Mouse (Mus musculus) liver, embryonic 15.5 days (tissue): ENCODE measurements around the gene Gm29776. TPM values are rescaled to one million over a fixed set of nuclear protein-coding genes. Genes with fewer than 3 reads are reported as not detected.

Experiments
- ATAC-seq: fragments of 200-750 bp; cut with Nextera tagmentation; 2 replicates; pipeline ENCODE4 v1.8.0; 2017; ENCODE audit warnings: moderate number of reproducible peaks, mild to moderate bottlenecking, moderate library complexity; ENCODE audit not compliant: insufficient read depth
- H3K27ac ChIP-seq: fragments of 300-500 bp; sonication (generic); replicated peaks from 2 replicates; pipeline ENCODE4 v1.5.1; 2015; ENCODE audit warnings: mild to moderate bottlenecking, inconsistent platforms
- H3K27me3 ChIP-seq: fragments of 300-500 bp; sonication (generic); 2 replicates; pipeline ENCODE4 v1.6.1; 2015; ENCODE audit warnings: mild to moderate bottlenecking, inconsistent platforms
- H3K36me3 ChIP-seq: fragments of 300-500 bp; sonication (generic); replicated peaks from 2 replicates; pipeline ENCODE4 v1.6.1; 2015; ENCODE audit warnings: moderate library complexity, mild to moderate bottlenecking, inconsistent platforms
- H3K4me1 ChIP-seq: fragments of 300-500 bp; sonication (generic); replicated peaks from 2 replicates; pipeline ENCODE4 v1.6.1; 2015; ENCODE audit warnings: inconsistent platforms
- H3K4me2 ChIP-seq: fragments of 300-500 bp; sonication (generic); 2 replicates; pipeline ENCODE4 v1.6.1; 2015; ENCODE audit warnings: moderate library complexity, mild to moderate bottlenecking, inconsistent platforms
- H3K4me3 ChIP-seq: fragments of 300-500 bp; sonication (generic); replicated peaks from 2 replicates; pipeline ENCODE4 v1.5.1; 2015; ENCODE audit warnings: mild to moderate bottlenecking, inconsistent platforms
- H3K9ac ChIP-seq: fragments of 300-500 bp; sonication (generic); 2 replicates; pipeline ENCODE4 v1.6.1; 2015; ENCODE audit warnings: moderate library complexity, mild to moderate bottlenecking, inconsistent platforms
- H3K9me3 ChIP-seq: fragments of 300-500 bp; sonication (generic); replicated peaks from 2 replicates; pipeline ENCODE4 v1.6.1; 2016; ENCODE audit warnings: inconsistent platforms
- WGBS: fragments of 180-500 bp; shearing (Covaris S2); methylation state at CpG from one replicate; pipeline ENCODE4 v1.1.7; 2015; ENCODE audit warnings: mixed read lengths; ENCODE audit not compliant: insufficient replicate concordance; 5-methylcytosine and 5-hydroxymethylcytosine counted together
- polyA plus RNA-seq: library from polyadenylated mRNA; unstranded; fragments of >200 nt; fragmentation: Nextera tagmentation; extraction: Ambion mirVana; gene quantifications from 2 replicates; pipeline ENCODE4 v1.2.1, GENCODE M21; 2015

Gene Gm29776
- polyA plus RNA-seq, 1 experiment from 2014 or later: 0.05 TPM

DNA sequence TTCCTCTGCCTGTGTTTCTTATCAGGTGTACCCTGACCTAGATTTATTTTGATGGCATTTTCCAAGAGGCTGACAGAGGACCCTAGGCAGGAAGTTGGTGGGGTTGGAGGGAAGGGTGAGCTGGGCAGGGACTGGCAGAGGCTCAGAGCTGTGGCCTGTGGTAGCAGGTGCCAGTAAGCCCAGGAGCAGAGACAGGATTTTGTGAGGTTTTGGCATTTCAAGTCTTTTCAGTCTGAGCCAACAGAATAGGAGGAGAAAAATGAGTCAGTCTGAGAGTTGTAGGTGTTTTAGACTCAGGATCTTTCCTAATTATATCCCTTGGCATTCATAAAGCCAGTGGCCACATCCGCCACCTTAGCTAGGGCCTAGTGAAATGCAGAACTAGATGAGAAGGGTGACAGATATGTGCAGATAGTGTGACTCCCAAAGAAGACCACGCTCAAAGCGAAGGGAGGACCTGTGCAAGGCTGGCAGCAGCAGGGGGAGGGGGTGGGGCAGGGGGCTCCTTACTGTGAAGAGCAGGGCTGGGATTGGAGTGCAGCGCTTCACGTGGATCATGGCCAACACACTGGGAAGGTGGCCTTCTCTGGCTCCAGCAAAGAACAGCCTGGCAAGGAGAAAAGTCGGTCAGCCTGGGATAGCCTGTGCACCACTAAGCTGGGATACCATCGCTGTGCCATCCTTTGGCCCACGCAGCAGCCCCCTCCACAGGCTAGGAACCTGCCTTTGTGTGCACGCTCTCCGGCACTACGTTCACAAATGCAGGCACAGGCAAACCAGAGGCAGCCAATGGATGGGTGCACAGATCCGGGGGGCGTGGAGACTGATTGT, 30.4 kb upstream of the Gm29776 start:
- H3K27ac ChIP-seq: no peak overlapping the region

DNA sequence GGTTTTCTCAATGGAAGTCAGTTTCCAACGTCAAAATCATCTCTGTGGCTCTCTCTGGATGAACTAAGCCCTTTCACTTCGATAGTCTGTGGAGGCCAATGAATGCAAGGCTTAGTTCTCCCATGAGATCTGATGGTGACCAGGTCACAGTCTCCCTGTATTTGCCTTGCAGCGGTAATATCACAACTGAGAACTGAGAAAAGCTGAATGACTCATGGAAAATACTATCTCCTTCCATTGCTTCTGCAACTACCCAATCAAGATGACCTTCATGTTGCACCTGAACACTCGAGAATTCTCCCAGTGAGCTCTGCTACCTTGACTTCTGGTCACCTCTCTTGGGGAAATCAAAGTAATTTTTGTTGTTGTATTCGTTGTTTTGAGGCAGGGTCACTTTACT, 28.9 kb upstream of the Gm29776 start:
- ATAC-seq: no peak
- H3K4me1 ChIP-seq: no peaks in the 10 kb centered on the region
- 60% methylated on average over 5 of the region's 5 CpGs for WGBS
- no peak overlapping the region for H3K4me3 ChIP-seq
- no peak overlapping the region for H3K27ac ChIP-seq
- H3K36me3 ChIP-seq: no peaks in the 10 kb centered on the region
- H3K9ac ChIP-seq: no peak overlapping the region
- no peak overlapping the region for H3K4me2 ChIP-seq
- H3K27me3 ChIP-seq: no peaks in the 10 kb centered on the region
- H3K9me3 ChIP-seq: no peaks in the 10 kb centered on the region

More for the DNA sequence above, 30.4 kb upstream of the Gm29776 start:
- Histone ChIP-seq H3K9ac (no peak overlapping the region), H3K27me3 (no peaks in the 10 kb centered on the region), H3K4me3 (no peak overlapping the region), H3K9me3 (no peaks in the 10 kb centered on the region), H3K4me1 (no peaks in the 10 kb centered on the region), H3K36me3 (no peaks in the 10 kb centered on the region), H3K4me2 (no peak overlapping the region)
- 62% methylated on average over 13 of the region's 13 CpGs for WGBS
- ATAC-seq: no peak

DNA sequence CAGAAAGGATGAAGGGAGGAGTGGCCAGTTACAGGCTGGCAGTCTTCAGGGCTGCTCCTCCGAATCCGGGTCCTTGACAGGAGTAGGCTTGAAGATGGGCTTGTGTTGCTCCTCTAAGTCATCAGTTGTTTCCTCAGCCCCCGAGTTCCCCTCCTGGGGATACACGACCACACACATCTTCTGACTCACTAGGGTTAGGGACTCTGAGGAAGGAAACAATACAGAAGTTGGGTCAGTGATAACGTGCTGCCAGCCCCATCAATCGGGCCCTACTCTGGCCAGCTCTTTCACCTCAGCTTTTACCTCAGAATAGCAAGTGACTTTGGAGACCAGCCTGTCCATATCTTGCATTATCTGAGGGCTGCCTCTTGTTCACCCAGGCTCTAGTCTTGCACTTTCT, 25.4 kb upstream of the Gm29776 start:
- Histone ChIP-seq H3K27me3 (no peaks in the 10 kb centered on the region), H3K36me3 (no peaks in the 10 kb centered on the region), H3K4me1 (no peaks in the 10 kb centered on the region), H3K27ac (no peak overlapping the region), H3K9me3 (no peaks in the 10 kb centered on the region), H3K4me3 (no peak overlapping the region), H3K4me2 (no peak overlapping the region), H3K9ac (no peak overlapping the region)
- ATAC-seq: no peak
- 19% methylated on average over 6 of the region's 6 CpGs for WGBS

DNA sequence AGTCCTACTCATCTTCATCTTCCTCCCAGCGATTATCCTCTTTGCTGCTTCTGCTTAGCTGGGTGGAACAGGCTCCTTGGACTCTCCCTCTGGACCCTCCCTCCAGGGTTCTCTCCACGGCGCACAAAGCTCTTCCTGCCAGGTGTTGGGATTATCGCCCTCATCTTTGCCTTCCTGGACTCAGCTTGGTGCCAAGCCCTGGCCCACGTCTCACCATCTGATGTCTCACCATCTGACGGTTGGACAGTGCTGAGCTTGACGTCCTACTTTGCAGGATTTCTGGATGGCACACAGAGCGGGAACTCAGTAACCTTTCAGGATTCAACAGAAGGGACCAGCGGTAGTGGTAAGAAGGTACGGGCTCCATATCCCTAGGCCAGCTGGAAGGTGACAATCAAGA, 23.1 kb upstream of the Gm29776 start:
- Histone ChIP-seq H3K9me3 (no peaks in the 10 kb centered on the region), H3K27ac (no peak overlapping the region), H3K4me2 (no peak overlapping the region), H3K27me3 (no peaks in the 10 kb centered on the region), H3K4me1 (no peaks in the 10 kb centered on the region), H3K9ac (no peak overlapping the region), H3K36me3 (no peaks in the 10 kb centered on the region), H3K4me3 (no peak overlapping the region)
- 64% methylated on average over 10 of the region's 10 CpGs for WGBS
- ATAC-seq: no peak

DNA sequence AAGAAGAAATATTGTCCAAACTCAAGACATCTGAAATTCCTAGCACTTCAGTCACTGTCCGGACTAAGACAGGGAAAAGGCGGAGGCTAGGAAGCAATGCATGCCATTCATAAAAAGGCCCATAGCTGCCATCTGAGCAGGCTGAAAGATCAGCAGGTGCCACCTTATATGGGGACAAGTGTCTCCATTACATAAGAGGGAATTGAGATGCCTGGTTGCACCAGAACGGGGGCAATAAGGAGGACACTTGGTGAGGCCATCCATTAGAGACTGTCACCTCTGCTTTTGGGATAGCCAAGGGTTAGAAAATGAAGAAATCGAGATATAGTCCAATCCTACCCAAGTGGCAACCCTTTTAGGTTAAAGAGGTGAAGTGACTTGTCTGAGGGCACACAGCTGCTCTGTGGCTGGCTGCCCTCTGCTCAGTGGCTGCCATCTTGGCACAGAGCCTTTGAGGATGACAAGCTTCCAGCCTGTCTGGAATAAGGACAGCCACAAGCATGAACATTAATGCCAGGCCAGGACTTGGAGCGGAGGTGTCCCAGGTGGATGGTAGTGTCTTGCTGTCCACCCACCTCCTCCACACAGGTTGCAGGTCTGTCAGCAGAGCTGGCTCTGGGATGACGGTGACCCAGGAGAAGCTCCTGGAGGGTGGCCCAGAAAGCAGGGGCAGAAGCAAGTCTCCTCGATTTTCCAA, 22.2 kb upstream of the Gm29776 start:
- Histone ChIP-seq H3K27ac (no peak overlapping the region), H3K4me1 (no peaks in the 10 kb centered on the region), H3K4me3 (no peak overlapping the region), H3K36me3 (no peaks in the 10 kb centered on the region), H3K9me3 (no peaks in the 10 kb centered on the region), H3K4me2 (no peak overlapping the region), H3K9ac (no peak overlapping the region), H3K27me3 (no peaks in the 10 kb centered on the region)
- WGBS: 66% methylated on average over 7 of the region's 7 CpGs
- ATAC-seq: no peak

DNA sequence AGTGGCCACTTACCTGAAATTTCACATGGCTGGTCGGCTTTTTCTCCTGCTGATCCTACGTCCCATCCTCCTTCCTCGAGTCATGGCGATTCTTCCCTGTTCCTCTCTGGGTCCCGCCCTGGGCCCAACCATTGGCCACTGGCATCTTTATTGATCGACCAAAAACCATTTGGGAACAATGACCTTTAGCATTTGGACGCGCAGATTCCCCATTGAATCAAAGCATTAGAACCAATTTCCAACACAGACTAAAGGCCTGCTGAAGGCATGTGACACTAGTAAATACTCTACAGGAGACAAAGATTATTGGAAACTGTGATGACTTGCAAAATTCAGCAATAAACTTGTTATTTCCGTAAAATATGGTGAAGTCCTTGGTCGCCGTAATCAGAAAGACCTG, 21.4 kb upstream of the Gm29776 start:
- H3K9ac ChIP-seq: no peak overlapping the region
- no peaks in the 10 kb centered on the region for H3K9me3 ChIP-seq
- ATAC-seq: no peak
- H3K27ac ChIP-seq: no peak overlapping the region
- no peaks in the 10 kb centered on the region for H3K36me3 ChIP-seq
- H3K4me1 ChIP-seq: peaks cover 1% of the 10 kb centered on the region; the same call in 1 of the 2 replicates
- 0 out of 2 replicates have a peak, but pooled peaks cover 5% of the 10 kb centered on the region for H3K27me3 ChIP-seq
- 69% methylated on average over 11 of the region's 11 CpGs for WGBS
- no peak overlapping the region for H3K4me2 ChIP-seq
- H3K4me3 ChIP-seq: no peak overlapping the region

DNA sequence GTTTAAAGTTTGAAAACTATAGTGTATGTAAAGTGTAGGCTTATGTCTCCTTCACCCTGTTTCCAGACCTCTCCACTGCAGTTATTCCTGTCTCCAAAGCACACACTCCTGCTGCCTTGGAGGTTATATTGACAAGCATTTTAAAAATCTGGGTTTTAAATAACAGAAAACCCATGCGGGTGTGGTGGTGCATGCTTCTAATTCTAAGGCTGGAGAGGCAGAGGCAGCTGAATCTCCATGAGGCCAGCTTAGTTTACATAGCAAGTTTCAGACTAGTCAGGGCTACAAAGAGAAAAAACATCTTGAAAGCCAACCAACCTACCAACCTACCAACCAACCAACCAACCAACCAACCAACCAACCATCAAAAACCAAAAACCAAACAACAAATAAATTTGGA, 16.8 kb upstream of the Gm29776 start:
- 62% methylated on average over 1 of the region's 1 CpGs for WGBS

DNA sequence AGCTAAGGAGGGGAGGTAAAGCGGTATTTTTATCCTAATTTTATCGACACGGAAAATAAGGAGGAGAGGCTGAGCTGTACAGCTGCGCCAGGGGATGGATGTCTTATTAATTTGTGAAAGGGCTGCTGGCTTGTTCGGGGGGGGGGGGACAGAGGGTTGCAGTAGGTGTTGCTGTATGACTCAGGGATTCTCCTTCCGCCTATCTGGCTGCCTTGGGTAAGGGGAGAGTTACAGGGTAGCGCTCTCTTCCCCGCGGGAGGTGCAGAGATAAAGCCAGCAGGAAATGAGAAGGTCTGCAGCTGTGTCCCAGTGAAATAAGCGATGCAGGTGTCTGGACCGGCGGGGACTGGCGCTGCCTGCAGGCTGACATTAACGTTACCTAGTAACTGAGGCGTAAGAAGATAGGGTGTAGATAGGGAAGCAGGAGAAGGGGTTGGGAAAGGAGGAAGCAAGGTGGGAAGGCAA, 16.0 kb upstream of the Gm29776 start:
- Histone ChIP-seq H3K27me3 (peaks cover 46% of the 10 kb centered on the region), H3K9me3 (no peaks in the 10 kb centered on the region), H3K27ac (no peak overlapping the region), H3K4me2 (peak overlapping the region; percentile 70), H3K36me3 (no peaks in the 10 kb centered on the region), H3K4me3 (peak overlapping the region; percentile 45), H3K9ac (no peak overlapping the region), H3K4me1 (peaks cover 18% of the 10 kb centered on the region)
- 1% methylated on average over 15 of the region's 15 CpGs for WGBS
- no peak for ATAC-seq

More for the DNA sequence above, 16.8 kb upstream of the Gm29776 start:
- Histone ChIP-seq H3K36me3 (no peaks in the 10 kb centered on the region), H3K27me3 (peaks cover 39% of the 10 kb centered on the region), H3K27ac (no peak overlapping the region), H3K4me1 (peaks cover 18% of the 10 kb centered on the region), H3K4me2 (no peak overlapping the region), H3K9ac (no peak overlapping the region), H3K9me3 (no peaks in the 10 kb centered on the region), H3K4me3 (no peak overlapping the region)
- no peak for ATAC-seq

DNA sequence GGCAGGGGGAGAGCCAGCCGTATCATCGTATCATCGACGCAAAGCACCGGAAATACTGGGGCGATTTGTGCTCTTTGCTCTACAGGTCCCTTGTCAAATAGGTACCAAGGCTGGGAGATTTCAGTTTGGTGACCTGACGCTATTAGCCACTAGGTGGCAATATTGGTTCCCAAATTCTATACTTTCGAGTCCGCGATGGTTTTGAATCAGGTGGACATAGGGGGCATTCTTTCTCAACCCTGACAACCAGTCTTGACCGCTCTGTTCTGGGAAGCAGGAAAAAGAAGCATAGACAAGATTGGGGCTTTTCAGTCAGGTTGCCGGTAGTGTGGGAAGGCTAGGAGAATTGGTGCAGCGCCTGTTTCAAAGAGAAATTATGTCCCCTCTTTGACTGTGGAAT, 15.5 kb upstream of the Gm29776 start:
- Histone ChIP-seq H3K9ac (no peak overlapping the region), H3K27ac (no peak overlapping the region), H3K4me3 (peak overlapping the region; percentile 45), H3K4me1 (peaks cover 18% of the 10 kb centered on the region), H3K9me3 (no peaks in the 10 kb centered on the region), H3K27me3 (peaks cover 51% of the 10 kb centered on the region), H3K36me3 (no peaks in the 10 kb centered on the region), H3K4me2 (peak overlapping the region; percentile 70)
- no peak for ATAC-seq
- under 1% methylated on average over 13 of the region's 13 CpGs for WGBS

DNA sequence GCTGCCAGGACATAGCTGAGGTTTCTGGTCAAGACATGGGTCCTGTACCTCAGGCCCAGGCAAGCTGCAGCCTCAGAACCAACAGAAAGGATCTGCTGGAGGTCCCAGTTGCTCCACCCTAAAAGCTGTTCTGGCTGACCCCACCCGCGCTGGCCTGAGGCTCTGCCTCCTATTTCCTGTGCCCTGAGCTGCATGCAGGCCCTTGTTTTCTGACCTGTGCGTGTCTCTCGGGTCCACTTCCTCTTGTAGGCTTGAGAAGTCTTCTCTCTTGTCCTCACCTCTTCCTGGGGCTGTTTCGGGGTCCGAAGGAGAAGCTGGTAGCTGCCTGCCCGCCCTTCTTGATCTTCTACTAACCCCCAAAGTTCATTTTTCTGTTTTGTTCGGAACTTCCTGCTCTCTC, 14.2 kb upstream of the Gm29776 start:
- 0 out of 2 replicates have a peak, but pooled peaks have one; percentile 28 for ATAC-seq
- no peak overlapping the region for H3K9ac ChIP-seq
- H3K27ac ChIP-seq: peak overlapping the region; percentile 65
- peaks cover 64% of the 10 kb centered on the region for H3K27me3 ChIP-seq
- H3K4me3 ChIP-seq: no peak overlapping the region
- 21% methylated on average over 8 of the region's 8 CpGs for WGBS
- H3K9me3 ChIP-seq: no peaks in the 10 kb centered on the region
- no peaks in the 10 kb centered on the region for H3K36me3 ChIP-seq
- peaks cover 21% of the 10 kb centered on the region for H3K4me1 ChIP-seq
- H3K4me2 ChIP-seq: peak overlapping the region; percentile 13; the same call in 1 of the 2 replicates

DNA sequence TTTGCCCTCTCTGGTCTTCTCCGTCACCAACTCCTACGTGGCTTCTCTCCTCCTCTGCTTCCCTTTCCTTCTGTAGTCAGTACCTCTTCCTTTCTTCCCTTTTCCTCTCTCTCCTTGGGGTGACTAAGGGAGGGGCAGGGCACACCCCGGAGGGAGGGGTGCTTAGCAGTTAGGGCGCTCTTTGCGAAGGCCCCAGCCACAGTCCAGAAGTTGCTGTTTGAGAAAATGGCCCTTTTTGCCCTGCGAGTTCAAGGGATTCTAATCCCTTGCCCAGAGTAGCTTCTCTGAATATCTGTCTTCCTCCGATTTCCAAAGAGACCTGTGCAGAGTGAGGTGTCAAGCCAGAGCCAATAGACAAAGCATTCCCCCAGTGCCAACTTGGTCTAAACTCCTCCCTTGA, 13.4 kb upstream of the Gm29776 start, which contains the start of gene Cebpe:
Gene Cebpe (minus strand): TSS at position 101 of the 400 bp plus-strand sequence.
- H3K9me3 ChIP-seq: no peaks in the 10 kb centered on the region
- no peaks in the 10 kb centered on the region for H3K36me3 ChIP-seq
- H3K9ac ChIP-seq: peak within 1 kb of the TSS; percentile 8; the same call in 1 of the 2 replicates
- 56% methylated on average over 7 of the region's 7 CpGs for WGBS
- peaks cover 23% of the 10 kb centered on the region for H3K4me1 ChIP-seq
- ATAC-seq: no peak
- peaks cover 72% of the 10 kb centered on the region for H3K27me3 ChIP-seq
- peak within 1 kb of the TSS; percentile 32 for H3K4me3 ChIP-seq
- H3K4me2 ChIP-seq: peak within 1 kb of the TSS; percentile 13; the same call in 1 of the 2 replicates
- H3K27ac ChIP-seq: peak within 1 kb of the TSS; percentile 65
